Mouse (Mus musculus) lung, adult 2 months (tissue): ENCODE results near the gene Cish. TPM values are rescaled to one million over a fixed set of nuclear protein-coding genes. Genes with fewer than 3 reads are reported as not detected.
A peak's percentile ranks its signal among the peaks of the same experiment; 100 is the strongest.

Experiments used
- DNase-seq: peaks from one replicate; pipeline ENCODE4 v3.0.0; 2022
- H3K4me1 ChIP-seq: fragments of 200-500 bp; 2 replicates; pipeline ENCODE4 v1.6.1; 2011; ENCODE audit warnings: low read length; ENCODE audit not compliant: control insufficient read depth, insufficient read depth
- H3K4me3 ChIP-seq: fragments of 200-500 bp; replicated peaks from 2 replicates; pipeline ENCODE3; 2011; ENCODE audit warnings: low read depth, mild to moderate bottlenecking, control low read depth, low read length; ENCODE audit errors: extremely low read depth
- CTCF ChIP-seq: fragments of 200-500 bp; IDR thresholded peaks from 2 replicates; pipeline ENCODE4 v1.5.1; 2011; ENCODE audit warnings: mild to moderate bottlenecking, low read length, control low read depth; ENCODE audit not compliant: insufficient read depth
- POLR2A ChIP-seq: fragments of 200-500 bp; IDR thresholded peaks from 2 replicates; pipeline ENCODE4 v1.6.1; 2011; ENCODE audit warnings: low read depth, mild to moderate bottlenecking, control low read depth, low read length, borderline replicate concordance; ENCODE audit errors: extremely low read depth
- WGBS: fragments of 180-500 bp; shearing (Covaris S2); methylation state at CpG from one replicate; pipeline ENCODE4 v1.1.7; 2018; 5-methylcytosine and 5-hydroxymethylcytosine counted together
- polyA plus RNA-seq: library from polyadenylated mRNA; depleted of rRNA; stranded (reverse); fragments of >200 nt; gene quantifications from 2 replicates; pipeline ENCODE4 v1.2.3, GENCODE M21; 2012

Gene Cish
- polyA plus RNA-seq, 1 experiment = 61.1 TPM

- 76% methylated on average over 16 of the region's 16 CpGs for WGBS
- H3K4me3 ChIP-seq = no peak overlapping the region
- DNase-seq = peak; percentile 74
- TF ChIP-seq CTCF (no peak), POLR2A (no peak; the same call in 1 of the 2 replicates)
- peaks cover 19% of the 10 kb centered on the region for H3K4me1 ChIP-seq
These were observed 32.2 kb downstream of the Cish start for GRCm38 (mm10) chr9:107327879-107328620.

GRCm38 (mm10) chr9:107330791-107331190, 35.0 kb downstream of the Cish start:
- TF ChIP-seq POLR2A (no peak), CTCF (no peak)
- DNase-seq = no peak
- H3K4me1 ChIP-seq = peaks cover 10% of the 10 kb centered on the region
- 52% methylated on average over 6 of the region's 6 CpGs for WGBS
- no peak overlapping the region for H3K4me3 ChIP-seq

- TF ChIP-seq CTCF = no peak
- TF ChIP-seq POLR2A = no peak
- WGBS = 72% methylated on average over 2 of the region's 2 CpGs
- peaks cover 9% of the 10 kb centered on the region for H3K4me1 ChIP-seq
- DNase-seq = no peak
- H3K4me3 ChIP-seq = no peak overlapping the region
These were observed 37.9 kb downstream of the Cish start for GRCm38 (mm10) chr9:107333686-107334085.

- 81% methylated on average over 6 of the region's 6 CpGs for WGBS
- TF ChIP-seq POLR2A (no peak), CTCF (no peak)
- no peak overlapping the region for H3K4me3 ChIP-seq
- peaks cover 7% of the 10 kb centered on the region for H3K4me1 ChIP-seq
- DNase-seq = no peak
These were observed 38.5 kb downstream of the Cish start for GRCm38 (mm10) chr9:107334356-107334755.

- TF ChIP-seq POLR2A (no peak), CTCF (no peak)
- Histone ChIP-seq H3K4me3 (no peak overlapping the region), H3K4me1 (peaks cover 7% of the 10 kb centered on the region)
- DNase-seq = no peak
- 82% methylated on average over 5 of the region's 5 CpGs for WGBS
These were observed 39.2 kb downstream of the Cish start for GRCm38 (mm10) chr9:107335046-107335445.

GRCm38 (mm10) chr9:107335909-107336308, 40.1 kb downstream of the Cish start:
- Histone ChIP-seq H3K4me1 (peaks cover 7% of the 10 kb centered on the region), H3K4me3 (no peak overlapping the region)
- 6% methylated on average over 5 of the region's 5 CpGs for WGBS
- DNase-seq = peak; percentile 78
- TF ChIP-seq CTCF (peak; percentile 93), POLR2A (no peak)

- H3K4me1 ChIP-seq = peaks cover 7% of the 10 kb centered on the region
- WGBS = 82% methylated on average over 6 of the region's 6 CpGs
- no peak for DNase-seq
- no peak for TF ChIP-seq POLR2A
- TF ChIP-seq CTCF = no peak
- H3K4me3 ChIP-seq = no peak overlapping the region
These were observed 40.6 kb downstream of the Cish start for GRCm38 (mm10) chr9:107336386-107336785.

- DNase-seq = peak; percentile 73
- WGBS = 3% methylated on average over 30 of the region's 30 CpGs
- peak; percentile 57; the same call in 1 of the 2 replicates for TF ChIP-seq POLR2A
- no peak for TF ChIP-seq CTCF
- H3K4me1 ChIP-seq = peaks cover 7% of the 10 kb centered on the region
- H3K4me3 ChIP-seq = peak within 1 kb of the TSS; percentile 89
These were observed 42.5 kb downstream of the Cish start, which contains the start of gene Hemk1 for GRCm38 (mm10) chr9:107338172-107338883. Gene Hemk1, minus strand, starts transcription at chr9:107338350.

- Histone ChIP-seq H3K4me1 (peaks cover 7% of the 10 kb centered on the region), H3K4me3 (peak within 1 kb of the TSS; percentile 95)
- TF ChIP-seq CTCF = no peak
- TF ChIP-seq POLR2A = no peak
- DNase-seq = peak; percentile 94
- 1% methylated on average over 34 of the region's 34 CpGs for WGBS
These were observed 44.5 kb downstream of the Cish start, which contains the start of gene 6430571L13Rik for GRCm38 (mm10) chr9:107340267-107340859. Gene 6430571L13Rik, plus strand, starts transcription at chr9:107340602.
